Mouse (Mus musculus) frontal cortex, adult (tissue): ENCODE measurements around the gene Zdhhc24.
"Not testable (repeated sequence)": the region's sequence is repeated elsewhere in the genome, so short reads cannot be mapped to it uniquely, and the experiment has no call there.

ENCODE experiments used
- ATAC-seq: cut with Nextera tagmentation; 2 replicates; pipeline ENCODE4 v1.9.2; 2017; ENCODE audit warnings: mild to moderate bottlenecking, moderate library complexity, mixed read lengths; ENCODE audit not compliant: low TSS enrichment

Zdhhc24 gene

DNA sequence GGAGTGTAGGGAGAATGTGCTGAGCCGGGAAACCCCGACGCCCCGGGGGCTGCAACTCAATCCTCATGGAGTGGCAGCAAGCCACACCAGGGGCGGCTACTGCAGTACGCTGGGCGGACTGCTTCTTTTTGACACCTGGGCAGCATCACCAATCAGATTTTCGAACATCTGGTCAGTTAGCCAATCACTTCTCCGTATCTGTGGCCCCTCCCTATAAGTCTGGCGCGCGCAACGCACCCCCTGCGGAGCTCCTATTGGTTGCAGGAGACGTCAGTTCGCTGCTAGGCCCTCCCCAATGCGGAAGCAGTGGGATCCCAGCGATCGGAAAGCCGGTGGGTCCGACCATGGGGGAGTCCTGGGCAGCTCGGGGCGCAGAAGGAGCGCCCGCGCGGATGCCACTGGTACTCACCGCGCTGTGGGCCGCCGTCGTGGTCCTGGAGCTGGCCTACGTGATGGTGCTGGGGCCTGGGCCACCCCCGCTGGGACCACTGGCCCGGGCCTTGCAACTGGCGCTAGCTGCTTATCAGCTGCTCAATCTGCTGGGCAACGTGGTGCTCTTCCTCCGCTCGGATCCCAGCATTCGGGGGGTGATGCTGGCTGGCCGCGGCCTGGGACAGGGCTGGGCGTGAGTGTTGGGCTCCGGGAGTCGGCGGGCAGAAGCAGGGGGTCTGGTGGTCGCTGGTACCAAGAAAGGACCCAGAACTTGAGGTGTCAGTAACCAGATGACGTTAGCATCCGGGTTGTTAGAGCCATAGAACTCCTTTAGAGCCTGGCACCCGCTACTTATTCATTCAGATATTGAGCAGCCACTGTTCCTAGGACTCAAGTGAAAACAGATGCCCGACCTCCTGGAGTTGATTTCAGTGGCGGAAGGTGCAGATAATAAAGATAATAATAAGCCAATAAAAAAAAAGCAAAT is at the start of gene Zdhhc24:
TSS of gene Zdhhc24 (plus strand) at position 264 of the 919 bp plus-strand sequence.
- ATAC-seq, result peak; percentile 99

DNA sequence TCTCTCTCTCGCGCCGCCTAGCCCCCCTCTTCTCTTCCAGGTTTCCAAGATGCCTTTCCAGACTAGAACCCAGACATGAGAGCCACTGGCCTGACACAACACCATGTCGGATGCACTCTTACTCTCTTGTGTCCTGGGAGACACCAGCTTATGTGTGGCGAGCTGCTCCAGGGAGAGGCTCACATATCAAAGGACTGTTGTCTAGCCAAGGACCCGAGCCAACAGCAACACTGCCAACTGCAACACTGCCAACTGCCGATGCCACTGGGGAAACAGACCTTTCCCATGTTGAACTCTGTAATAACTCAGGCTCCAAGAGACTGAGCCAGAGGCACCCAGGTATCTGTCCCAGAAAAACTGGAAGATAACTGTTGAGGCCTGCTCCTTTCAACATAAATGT is 49.3 kb upstream of the Zdhhc24 start:
- ATAC-seq, result no peak

DNA sequence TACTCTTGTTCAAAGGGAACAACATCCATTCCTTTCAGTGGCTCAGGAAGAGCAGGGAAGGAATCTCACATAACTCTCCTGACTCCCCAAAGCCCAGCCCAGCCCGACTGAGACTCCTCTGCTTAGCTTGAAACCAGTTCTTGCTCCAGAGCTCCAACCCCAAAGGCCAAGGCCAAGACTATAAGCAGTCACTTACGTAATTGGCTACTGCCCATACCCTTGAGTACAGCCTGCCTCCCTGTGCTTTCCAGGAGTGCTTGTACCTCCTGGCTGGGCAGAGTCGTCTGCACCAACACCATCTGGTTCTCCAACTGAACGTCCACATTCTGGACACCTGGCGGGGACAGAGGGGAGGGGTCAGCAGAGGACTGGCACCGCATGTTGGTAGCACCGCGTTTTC is 44.5 kb upstream of the Zdhhc24 start:
- ATAC-seq, result no peak

DNA sequence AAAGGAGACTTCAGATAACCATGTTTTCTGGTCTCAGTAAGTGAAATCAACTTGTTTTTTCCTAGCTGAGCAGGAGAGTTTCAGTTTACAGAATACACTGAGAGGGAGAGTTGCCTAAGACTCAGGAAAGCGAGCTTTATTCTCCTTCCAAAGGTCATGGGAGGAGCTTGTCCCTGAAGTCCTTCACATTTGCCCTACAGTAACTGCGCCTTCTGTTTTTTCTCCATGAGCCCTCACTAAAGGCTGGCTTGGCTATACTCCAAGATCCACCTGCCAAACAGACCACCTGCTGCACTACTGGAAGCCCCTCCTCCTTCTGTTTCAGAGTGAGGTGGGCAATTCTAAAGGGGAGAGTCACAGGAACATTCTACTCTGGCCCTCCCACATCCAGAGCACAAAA is 42.4 kb upstream of the Zdhhc24 start:
- ATAC-seq, result no peak

DNA sequence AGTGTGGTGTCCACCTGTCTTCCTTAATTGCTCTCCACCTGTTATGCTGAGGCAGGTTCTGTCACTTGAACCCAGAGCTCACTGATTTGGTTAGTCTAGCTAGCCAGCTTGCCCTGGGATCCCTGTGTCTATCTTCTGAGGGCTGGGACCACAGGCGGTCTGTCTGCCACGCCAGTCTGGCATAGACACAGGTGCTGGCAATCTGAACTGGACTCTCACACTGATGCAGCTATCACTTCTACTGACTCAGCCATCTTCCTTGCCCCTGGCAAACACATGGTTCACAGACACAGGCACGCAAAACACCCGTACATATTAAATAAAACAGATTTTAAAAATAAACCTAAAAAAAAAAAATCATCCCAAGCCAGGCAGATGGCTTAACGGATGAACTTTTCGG is 41.4 kb upstream of the Zdhhc24 start:
- no peak for ATAC-seq

DNA sequence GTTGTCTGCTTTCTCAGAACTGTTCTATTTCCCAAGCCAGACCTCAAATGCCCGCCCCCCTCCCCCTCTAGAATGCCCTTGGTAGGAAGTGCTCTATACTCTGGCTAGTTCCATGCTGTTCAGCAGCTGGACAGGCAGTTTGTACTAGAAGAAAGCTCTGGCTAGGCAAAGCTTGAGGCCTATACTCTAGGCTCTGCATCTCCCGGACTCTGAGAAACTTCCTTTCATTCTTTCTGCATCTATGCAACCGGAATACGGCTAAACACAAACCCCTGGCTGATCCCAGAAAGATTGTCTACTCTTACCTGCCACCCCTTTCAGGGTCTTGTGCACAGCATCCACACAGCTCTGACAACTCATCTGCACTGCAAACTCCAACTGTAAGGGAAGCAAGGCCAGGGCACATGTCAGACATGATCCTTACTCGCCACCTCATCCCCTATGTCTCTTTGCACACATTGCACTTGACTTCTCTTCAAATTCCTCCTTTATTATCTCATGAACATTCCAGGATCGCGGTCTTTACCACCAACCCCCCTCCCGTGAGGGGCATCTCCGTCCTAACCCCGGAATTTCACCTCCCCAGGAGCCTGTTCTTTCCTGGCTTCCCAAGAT is 39.8 kb upstream of the Zdhhc24 start:
- no peak for ATAC-seq

DNA sequence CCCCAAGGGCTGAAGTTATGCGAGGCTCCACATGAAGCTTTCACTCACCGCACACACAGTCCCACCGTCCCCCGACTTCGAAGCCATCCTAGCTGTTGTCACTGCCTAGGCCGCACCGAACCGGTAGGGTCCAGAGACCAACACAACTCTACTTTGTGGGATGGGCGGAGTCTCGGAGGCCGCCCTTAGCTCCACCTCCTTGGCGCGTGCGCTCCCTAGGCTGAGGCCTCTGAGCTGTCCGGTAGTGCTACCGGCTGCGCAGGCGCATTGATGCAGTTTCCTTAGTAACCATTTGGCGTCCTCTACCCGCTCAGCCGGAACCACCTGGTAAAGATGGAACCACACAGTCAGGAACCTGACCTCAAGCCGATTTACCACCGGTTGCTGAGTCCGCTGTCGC is 39.3 kb upstream of the Zdhhc24 start, which contains the start of the genes Ccs and Ccdc87:
TSS of gene Ccs (minus strand) at position 184 of the 400 bp plus-strand sequence.
TSS of gene Ccdc87 (plus strand) at position 218 of the 400 bp plus-strand sequence.
- ATAC-seq, result peak; percentile 99

DNA sequence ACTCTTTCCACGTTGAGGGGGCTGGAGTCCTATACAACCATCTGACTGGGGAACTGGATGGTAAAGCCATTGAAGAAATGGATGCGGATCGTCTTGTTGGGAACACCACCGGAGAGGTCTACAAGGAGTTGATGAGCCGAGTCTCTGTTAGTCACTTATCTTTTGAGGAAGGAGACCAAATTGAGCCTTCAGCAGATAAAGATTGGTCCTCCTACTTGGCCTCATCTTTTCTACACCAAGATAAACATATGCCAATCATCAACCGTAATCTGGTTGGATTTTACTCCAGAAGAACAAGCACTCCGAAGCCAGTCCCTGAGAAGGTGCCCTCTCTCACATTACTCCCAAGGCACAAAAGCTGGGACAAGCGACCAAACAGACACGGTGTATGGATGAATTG is 37.6 kb upstream of the Zdhhc24 start:
- ATAC-seq, result no peak

DNA sequence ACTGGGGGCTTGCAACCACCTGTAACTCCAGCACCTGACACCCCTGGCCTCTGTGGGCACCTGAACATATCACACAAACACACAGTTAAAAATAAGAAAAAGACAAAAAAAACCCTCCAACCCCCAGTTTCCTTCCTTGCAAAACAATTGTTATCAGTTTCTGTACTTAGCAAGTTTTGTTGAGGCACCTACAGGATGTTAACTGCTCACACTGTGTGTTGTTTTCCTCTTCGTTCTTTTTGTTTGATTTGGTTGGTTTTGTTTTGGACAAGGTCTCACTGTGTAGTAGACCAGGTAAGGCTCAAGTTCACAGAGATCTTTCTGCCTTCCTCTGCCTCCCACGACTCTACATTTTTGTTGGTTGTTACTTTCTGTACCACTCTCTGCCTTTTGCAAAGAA is 35.9 kb upstream of the Zdhhc24 start:
- no peak for ATAC-seq

DNA sequence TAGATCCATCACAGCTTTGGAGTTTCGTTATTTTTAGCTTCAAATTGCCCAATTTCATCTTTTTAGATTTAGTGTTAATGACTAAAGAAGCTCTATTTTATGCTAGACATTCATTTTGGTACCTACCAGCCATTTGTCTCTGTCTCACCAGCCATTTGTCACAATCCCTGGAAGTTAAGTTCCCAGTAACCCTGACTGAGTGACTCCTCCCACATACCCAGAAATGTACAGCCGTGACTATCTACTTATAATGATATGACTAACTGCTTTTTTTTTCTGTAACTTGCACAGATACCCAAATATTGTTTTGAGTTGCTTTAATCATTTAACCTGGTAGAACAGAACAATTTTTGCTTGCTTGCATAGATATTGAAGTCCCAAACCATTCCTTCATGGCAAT is 32.6 kb upstream of the Zdhhc24 start:
- no peak for ATAC-seq

DNA sequence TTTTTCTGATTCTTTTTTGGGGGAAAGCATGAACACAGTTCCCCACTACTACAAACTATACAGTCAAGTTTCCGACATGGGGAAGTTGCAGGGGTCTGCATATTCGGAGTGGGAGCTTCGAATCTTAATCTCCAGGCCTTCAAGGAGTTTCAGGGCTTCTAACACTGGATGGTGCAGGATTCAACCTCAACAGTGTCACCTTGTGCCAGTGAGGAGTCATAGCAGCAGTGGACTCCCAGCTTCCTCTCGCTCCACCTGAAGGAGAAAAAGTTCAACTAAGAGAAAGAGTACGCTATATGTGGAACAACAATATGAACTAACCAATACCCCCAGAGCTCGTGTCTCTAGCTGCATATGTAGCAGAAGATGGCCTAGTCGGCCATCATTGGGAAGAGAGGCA is 31.0 kb upstream of the Zdhhc24 start:
- ATAC-seq, result peak; percentile 52; the same call in 1 of the 2 replicates

DNA sequence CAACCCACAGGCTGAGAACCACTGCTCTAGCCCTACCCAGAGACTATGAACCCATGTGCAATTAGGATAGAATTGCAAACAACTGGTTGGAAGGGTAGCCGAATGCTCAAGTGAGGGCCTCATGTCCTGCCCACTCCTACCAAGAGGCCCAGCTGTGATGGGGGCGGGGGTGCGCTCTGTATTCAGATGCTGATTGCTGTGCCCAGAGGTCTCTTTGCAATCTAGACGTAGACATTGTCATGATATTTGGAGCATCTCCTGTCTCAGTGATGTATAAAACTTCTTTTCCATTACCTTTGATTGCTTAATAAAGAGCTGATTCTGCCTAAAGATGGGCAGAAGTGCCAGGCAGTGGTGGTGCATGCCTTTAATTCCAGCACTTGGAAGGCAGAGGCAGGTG is 28.7 kb upstream of the Zdhhc24 start:
- no peak for ATAC-seq

DNA sequence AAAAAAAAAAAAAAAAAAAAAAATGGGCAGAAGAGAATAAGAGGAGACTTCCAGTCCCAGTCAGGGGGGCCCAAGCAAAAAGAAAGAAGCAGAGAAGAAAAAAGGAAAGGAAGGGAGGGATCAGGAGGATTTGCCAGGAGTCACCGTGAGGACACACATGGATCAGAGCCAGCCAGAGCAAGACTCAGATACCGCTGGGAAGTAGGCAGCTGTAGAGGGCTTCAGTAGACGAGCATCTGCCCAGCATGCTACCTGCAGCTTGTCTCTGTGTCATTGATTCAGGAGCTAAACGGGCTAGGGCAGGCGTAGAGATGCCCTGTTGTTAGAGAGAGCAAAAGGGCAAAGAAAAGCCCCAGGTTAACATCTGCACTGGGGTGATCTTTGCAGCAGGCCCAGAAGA is 28.2 kb upstream of the Zdhhc24 start:
- ATAC-seq, result no peak

DNA sequence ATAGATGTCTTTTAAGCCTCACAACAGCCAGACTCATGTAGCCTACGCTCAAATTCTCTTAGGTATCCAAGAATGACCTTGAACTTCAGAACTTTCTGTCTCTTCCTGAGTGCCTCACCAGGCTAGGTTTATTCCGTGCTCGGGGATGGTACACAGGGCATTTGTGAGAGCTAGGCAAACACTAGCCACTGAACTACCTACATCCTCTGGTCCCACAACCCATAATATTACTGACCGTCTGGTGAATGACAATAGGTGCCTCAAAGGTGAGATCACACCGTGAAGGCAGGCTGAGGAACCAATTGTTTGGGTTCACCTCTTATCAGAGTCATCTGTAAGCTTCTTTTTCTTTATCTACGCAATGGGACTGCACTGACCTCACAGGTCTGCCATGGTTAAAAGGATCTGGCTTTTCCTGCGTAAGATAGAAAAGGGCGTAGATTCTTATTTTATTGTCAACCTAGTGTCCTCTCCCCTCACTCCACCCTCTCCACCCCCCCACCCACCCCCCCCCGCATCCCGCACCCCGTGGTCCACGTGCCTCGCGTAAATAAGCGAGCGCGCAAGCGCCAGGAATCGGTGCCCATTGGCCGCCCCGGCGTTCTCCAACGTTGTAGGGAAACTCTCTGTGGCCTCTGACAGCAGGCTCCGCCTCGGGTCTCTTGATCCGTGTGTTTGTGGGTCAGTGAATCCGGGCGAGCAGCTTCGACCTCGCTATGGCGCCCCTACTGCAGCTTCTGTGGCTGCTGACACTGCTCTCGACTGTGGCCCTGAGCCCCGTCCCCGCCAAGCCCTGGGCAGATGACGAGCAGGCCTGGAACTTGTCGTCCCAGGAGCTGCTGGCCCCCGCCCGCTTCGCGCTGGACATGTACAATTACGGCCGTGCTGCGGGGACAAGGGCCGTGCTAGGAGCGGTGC is 23.7 kb upstream of the Zdhhc24 start, which contains the start of gene Ctsf:
TSS of gene Ctsf (plus strand) at position 579 of the 918 bp plus-strand sequence.
- ATAC-seq, result peak; percentile 95

DNA sequence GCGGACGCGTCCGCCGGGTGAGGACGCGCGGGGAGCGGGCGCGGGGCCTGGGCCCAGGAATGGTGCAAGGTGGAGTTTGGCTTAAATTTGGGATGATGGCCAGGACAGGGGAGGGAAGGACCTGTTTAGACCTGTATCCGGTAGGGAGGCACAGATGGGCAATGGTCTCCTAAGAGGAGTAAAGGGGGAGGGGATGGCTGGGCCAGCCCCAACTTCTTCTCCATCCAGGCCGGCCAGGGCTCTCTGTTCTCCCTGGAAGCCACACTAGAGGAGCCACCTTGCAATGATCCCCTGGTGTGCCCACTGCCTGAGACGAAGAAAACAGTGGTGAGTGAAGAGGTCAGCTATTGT is 23.0 kb upstream of the Zdhhc24 start:
- ATAC-seq, result peak; percentile 27; the same call in 1 of the 2 replicates

DNA sequence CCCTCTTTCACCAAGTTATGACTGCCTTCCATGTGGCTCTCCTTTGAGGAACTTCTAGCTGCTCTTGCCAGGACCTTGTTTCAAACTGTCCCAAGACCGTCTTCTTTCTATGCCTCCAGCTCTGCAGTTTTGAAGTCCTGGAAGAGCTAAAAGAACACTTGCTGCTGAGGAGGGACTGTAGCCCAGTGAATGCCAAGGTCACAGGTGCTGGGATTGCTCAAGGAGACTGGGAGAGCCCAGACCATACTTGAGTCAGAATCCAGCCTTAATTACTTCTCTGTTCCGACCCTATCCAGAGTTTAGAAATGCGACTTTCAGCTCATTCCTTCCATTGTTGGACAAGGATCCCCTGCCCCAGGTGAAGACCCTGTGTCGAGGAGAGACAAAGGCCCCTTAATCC is 22.5 kb upstream of the Zdhhc24 start:
- ATAC-seq, result no peak

DNA sequence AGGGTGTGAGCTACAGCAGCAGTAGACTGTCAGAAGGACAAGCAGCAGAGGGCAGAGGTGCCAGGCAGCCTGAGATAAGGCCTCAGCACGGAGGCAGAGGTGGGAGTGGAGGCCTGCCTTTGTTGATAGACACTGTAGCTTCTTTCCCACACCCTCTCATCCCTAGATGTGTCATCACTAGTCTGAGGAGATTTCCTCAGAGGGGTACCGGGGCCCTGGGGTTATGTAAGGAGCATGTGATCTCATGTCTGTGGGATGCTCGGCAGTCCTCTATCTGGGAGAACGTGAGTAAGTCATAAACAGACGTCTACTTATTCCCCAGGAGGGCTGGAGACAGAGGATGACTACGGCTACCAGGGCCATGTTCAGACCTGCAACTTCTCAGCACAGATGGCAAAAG is 19.4 kb upstream of the Zdhhc24 start:
- ATAC-seq, result peak; percentile 35; the same call in 1 of the 2 replicates

DNA sequence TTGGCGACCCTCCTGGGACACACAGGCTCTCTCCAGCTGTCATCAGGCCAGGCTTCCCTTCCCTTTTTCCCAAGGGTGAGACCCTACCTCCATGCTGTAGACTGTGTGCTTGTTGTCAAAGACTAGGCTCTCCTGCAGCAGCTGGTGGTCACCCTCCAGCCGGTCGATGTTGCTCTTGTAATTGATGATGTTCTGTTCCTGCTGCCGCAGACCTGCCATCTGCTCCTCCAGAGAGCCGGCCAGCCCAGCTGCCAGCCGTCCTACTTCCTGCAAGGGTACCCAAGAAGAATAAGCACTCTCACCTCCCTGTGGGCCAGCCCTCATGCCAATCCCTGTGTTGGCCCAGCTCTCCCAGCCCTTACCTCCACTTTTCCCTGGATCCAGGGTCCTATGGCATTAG is 15.4 kb upstream of the Zdhhc24 start:
- ATAC-seq, result no peak

DNA sequence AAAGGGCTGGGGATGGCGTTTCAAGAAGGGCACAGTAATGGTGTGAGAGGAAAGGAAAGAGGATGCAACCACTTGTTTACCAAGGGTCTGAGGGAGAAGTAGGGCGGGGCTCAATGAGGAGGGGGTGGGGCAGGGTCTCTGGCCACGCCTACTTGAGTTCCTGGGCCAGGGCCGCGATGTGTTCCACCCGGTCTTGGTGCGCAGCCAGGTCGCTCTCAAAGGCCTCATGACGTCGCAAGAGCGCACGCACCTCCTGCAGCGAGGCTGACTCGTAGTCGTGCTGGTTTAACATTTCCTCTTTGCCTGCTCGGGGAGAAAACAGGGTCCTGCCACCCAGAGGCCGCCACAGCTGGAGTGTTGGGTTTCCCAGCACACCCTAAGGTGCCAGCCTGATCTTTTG is 13.3 kb upstream of the Zdhhc24 start:
- ATAC-seq, result no peak

DNA sequence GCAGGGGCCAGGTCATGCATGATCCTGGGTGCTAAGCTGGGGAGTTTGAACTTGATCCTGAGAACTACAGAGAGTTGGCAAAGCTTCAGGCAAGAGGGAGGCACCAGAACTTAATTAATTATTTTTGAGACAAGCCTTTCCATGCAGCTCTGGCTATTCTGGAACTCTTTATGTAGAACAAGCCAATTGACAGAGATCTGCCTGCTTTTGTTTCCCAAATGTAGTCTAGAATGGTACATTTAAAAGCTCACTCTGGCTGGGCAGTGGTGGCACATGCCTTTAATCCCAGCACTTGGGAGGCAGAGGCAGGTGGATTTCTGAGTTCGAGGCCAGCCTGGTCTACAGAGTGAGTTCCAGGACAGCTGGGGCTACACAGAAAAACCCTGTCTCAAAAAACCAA is 3.9 kb upstream of the Zdhhc24 start:
- not testable (repeated sequence) for ATAC-seq

DNA sequence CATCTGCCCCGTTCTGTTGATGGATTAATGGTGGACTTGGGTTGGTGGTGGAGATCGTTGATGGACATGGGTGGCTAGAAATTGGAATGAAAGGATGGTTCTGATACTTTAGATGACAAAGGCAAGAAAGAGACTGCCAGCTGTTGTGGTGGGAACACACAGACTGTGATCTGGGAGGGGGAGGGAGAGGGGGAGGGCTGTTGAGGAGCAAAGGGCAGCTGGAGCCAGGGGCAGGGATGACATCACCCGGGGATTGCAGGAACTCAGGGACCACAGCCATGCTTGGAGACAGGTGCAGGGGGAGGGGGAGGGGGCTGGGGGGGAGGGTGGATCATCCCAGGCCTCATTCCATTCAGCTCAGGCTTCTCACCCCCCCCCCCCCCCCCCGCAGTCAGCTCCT is 2.2 kb upstream of the Zdhhc24 start:
- ATAC-seq, result no peak

DNA sequence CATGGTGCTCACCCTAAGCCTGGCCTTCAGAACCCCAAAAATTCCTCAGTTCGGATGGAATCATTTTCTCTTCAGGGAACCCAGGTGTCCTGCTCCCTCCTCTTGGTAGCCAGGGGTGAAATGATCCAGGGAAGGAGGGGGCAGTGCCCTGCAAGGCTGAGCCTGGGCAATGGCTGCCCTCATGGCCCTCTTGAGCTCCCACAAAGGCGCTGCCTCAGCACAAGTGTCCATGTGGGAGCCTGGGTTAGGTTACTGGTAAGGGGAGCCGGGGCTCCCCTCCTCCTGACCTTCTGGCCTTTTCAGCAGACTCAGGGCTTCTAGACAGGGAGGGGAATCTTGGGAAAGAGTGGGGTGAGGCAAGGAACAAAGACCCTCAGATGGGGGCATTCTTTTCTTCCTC is 1.7 kb upstream of the Zdhhc24 start:
- no peak for ATAC-seq
